Mouse (Mus musculus): Measurements from ENCODE around the gene Nim1k. TPM values are rescaled to one million over a fixed set of nuclear protein-coding genes. Genes with fewer than 3 reads are reported as not detected.

Nim1k gene
- 1.1 TPM for polyA plus RNA-seq (2017; shearing (Covaris generic))

GRCm38 (mm10) chr13:119755681-119756471 is at the start of gene Nim1k:
Gene Nim1k (minus strand): TSS chr13:119755882.

GRCm38 (mm10) chr13:119790761-119791579 is 35.3 kb upstream of the Nim1k start, which contains the start of gene Zfp131:
Gene Zfp131 (minus strand): TSS chr13:119790889.

GRCm38 (mm10) chr13:119690039-119690728 is 65.5 kb downstream of the Nim1k start, which contains the start of gene Hmgcs1:
Gene Hmgcs1 (plus strand): TSS chr13:119690379.

Other genes with a start within 250 kb of the Nim1k start
- 0.07 TPM for gene Ccl28, start 132.1 kb downstream of the Nim1k start, polyA plus RNA-seq (2017; shearing (Covaris generic))
- gene Hmgcs1, start 65.5 kb downstream of the Nim1k start, polyA plus RNA-seq (2017; shearing (Covaris generic)), result 39.7 TPM
- 31.5 TPM for gene Zfp131, start 35.0 kb upstream of the Nim1k start, polyA plus RNA-seq (2017; shearing (Covaris generic))
- gene AF067063, start 74.3 kb upstream of the Nim1k start, polyA plus RNA-seq (2017; shearing (Covaris generic)), result not detected
- gene D13Ertd608e, start 80.1 kb upstream of the Nim1k start, polyA plus RNA-seq (2017; shearing (Covaris generic)), result not detected
- gene Tcstv1, start 138.9 kb upstream of the Nim1k start, polyA plus RNA-seq (2017; shearing (Covaris generic)), result not detected
- not detected for gene Gm21761, start 173.4 kb upstream of the Nim1k start, polyA plus RNA-seq (2017; shearing (Covaris generic))
- not detected for gene B020031M17Rik, start 194.9 kb upstream of the Nim1k start, polyA plus RNA-seq (2017; shearing (Covaris generic))